Mouse (Mus musculus): ENCODE measurements at regions not wholly inside any gene's neighbourhood (a gene's known extent, or its start where the extent isn't known, plus 50 kb on each side); places are given as distances from the start of the nearest gene placed in this dataset.

GRCm38 (mm10) chr13:59939886-59940285 is 116.9 kb upstream of the Tut7 start:
- TF ChIP-seq ZC3H11A (IDR thresholded peaks at IDR 0.05; ENCODE audit: borderline replicate concordance, low read depth, low read length): no peak
- TF ChIP-seq MAFK (IDR thresholded peaks at IDR 0.05; ENCODE audit: insufficient read depth, low read depth, low read length): no peak
- no peak for TF ChIP-seq ZNF384 (IDR thresholded peaks at IDR 0.05; ENCODE audit: low read depth, low read length)
- no peak for TF ChIP-seq HCFC1 (IDR thresholded peaks at IDR 0.05; ENCODE audit: borderline replicate concordance, insufficient read depth, low read length)
